Mouse (Mus musculus): ENCODE data around the gene Dennd1a.

DNA sequence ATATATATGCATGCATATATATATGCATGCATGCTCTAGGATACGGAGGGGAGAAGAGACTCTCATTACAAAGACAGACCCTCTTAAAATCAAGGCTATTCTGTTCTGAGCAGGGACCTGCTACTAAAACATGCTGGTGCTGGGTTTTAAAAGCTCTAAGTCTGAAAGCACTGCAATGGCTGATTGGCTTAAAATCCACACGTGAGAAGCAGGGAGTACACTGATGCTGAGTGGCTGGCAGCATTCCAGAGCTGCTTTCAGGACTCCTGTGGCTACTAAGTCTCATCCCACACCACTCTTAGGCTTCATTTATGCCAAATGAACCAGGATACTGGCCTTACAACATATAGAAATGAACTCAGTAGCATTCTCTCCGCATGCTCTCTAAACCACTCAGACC is 151.8 kb downstream of the Dennd1a start:
- no peak for TF ChIP-seq CTCF (IDR thresholded peaks at IDR 0.05; ENCODE audit: low read depth)
- TF ChIP-seq EP300 (IDR thresholded peaks at IDR 0.05; ENCODE audit: low read depth): no peak

All from liver, postnatal 0 days (tissue).